Mouse (Mus musculus): ENCODE results near the gene Igsf9. TPM values are rescaled to one million over a fixed set of nuclear protein-coding genes. Genes with fewer than 3 reads are reported as not detected.

Gene Igsf9
- polyA plus RNA-seq, 1 experiment from 2014 or later, result 94.4 TPM

- Histone ChIP-seq H3K27me3 (ENCODE audit: control insufficient read depth, insufficient read depth, low read length) (no peaks in the 10 kb centered on the region; the same call in 1 of the 2 replicates), H3K9ac (ENCODE audit: low read length) (no peak overlapping the region), H3K9me3 (ENCODE audit: control insufficient read depth, low read length) (no peaks in the 10 kb centered on the region), H3K27ac (ENCODE audit: low read depth, low read length) (no peak overlapping the region), H3K36me3 (ENCODE audit: control insufficient read depth, insufficient read depth, low read length) (peaks cover 11% of the 10 kb centered on the region), H3K4me1 (replicated peaks; ENCODE audit: control insufficient read depth, insufficient read depth, low read length) (peaks cover 2% of the 10 kb centered on the region; the same call in 1 of the 2 replicates), H3K4me3 (ENCODE audit: low read depth, low read length) (no peak overlapping the region), H3K4me2 (ENCODE audit: low read depth, low read length, severe bottlenecking) (no peak overlapping the region)
- WGBS, result 91% methylated on average over 6 of the region's 6 CpGs
- ATAC-seq (replicated peaks; ENCODE audit: low FRiP score) (no peak), DNase-seq (ENCODE audit: low spot score) (no peak)
Observed at GRCm38 (mm10) chr1:172493516-172493915, 11.9 kb downstream of the Igsf9 start.

- H3K27me3 ChIP-seq (ENCODE audit: control insufficient read depth, insufficient read depth, low read length), result peaks cover 15% of the 10 kb centered on the region
- H3K9ac ChIP-seq (ENCODE audit: low read length), result no peak overlapping the region
- WGBS, result 83% methylated on average over 17 of the region's 17 CpGs
- no peak overlapping the region for H3K4me3 ChIP-seq (ENCODE audit: low read depth, low read length)
- no peak overlapping the region for H3K27ac ChIP-seq (ENCODE audit: low read depth, low read length)
- no peak overlapping the region for H3K4me2 ChIP-seq (ENCODE audit: low read depth, low read length, severe bottlenecking)
- H3K9me3 ChIP-seq (ENCODE audit: control insufficient read depth, low read length), result no peaks in the 10 kb centered on the region
- peaks cover 10% of the 10 kb centered on the region; the same call in 1 of the 2 replicates for H3K4me1 ChIP-seq (replicated peaks; ENCODE audit: control insufficient read depth, insufficient read depth, low read length)
- peaks cover 11% of the 10 kb centered on the region for H3K36me3 ChIP-seq (ENCODE audit: control insufficient read depth, insufficient read depth, low read length)
- DNase-seq (ENCODE audit: low spot score) (no peak), ATAC-seq (replicated peaks; ENCODE audit: low FRiP score) (no peak)
Observed at GRCm38 (mm10) chr1:172496030-172496429, 14.4 kb downstream of the Igsf9 start.

- Histone ChIP-seq H3K4me3 (ENCODE audit: low read depth, low read length) (no peak overlapping the region), H3K4me2 (ENCODE audit: low read depth, low read length, severe bottlenecking) (no peak overlapping the region), H3K27me3 (ENCODE audit: control insufficient read depth, insufficient read depth, low read length) (peaks cover 23% of the 10 kb centered on the region), H3K27ac (ENCODE audit: low read depth, low read length) (no peak overlapping the region), H3K9ac (ENCODE audit: low read length) (no peak overlapping the region), H3K9me3 (ENCODE audit: control insufficient read depth, low read length) (no peaks in the 10 kb centered on the region), H3K4me1 (replicated peaks; ENCODE audit: control insufficient read depth, insufficient read depth, low read length) (peaks cover 15% of the 10 kb centered on the region; the same call in 1 of the 2 replicates), H3K36me3 (ENCODE audit: control insufficient read depth, insufficient read depth, low read length) (peaks cover 11% of the 10 kb centered on the region)
- ATAC-seq (replicated peaks; ENCODE audit: low FRiP score) (no peak), DNase-seq (ENCODE audit: low spot score) (no peak)
- WGBS, result 86% methylated on average over 10 of the region's 10 CpGs
Observed at GRCm38 (mm10) chr1:172497428-172497827, 15.8 kb downstream of the Igsf9 start.

- peak; percentile 53 for ATAC-seq (replicated peaks; ENCODE audit: low FRiP score)
- DNase-seq (ENCODE audit: low spot score), result peak; percentile 82
- peak within 1 kb of the TSS; percentile 58 for H3K4me2 ChIP-seq (ENCODE audit: low read depth, low read length, severe bottlenecking)
- H3K27ac ChIP-seq (ENCODE audit: low read depth, low read length), result no peak within 1 kb of the TSS
- WGBS, result under 1% methylated on average over 30 of the region's 30 CpGs
- H3K4me3 ChIP-seq (ENCODE audit: low read depth, low read length), result peak within 1 kb of the TSS; percentile 36
- H3K27me3 ChIP-seq (ENCODE audit: control insufficient read depth, insufficient read depth, low read length), result peaks cover 23% of the 10 kb centered on the region
- peak within 1 kb of the TSS; percentile 47 for H3K9ac ChIP-seq (ENCODE audit: low read length)
- H3K9me3 ChIP-seq (ENCODE audit: control insufficient read depth, low read length), result no peaks in the 10 kb centered on the region
- H3K36me3 ChIP-seq (ENCODE audit: control insufficient read depth, insufficient read depth, low read length), result peaks cover 11% of the 10 kb centered on the region
- peaks cover 24% of the 10 kb centered on the region; the same call in 1 of the 2 replicates for H3K4me1 ChIP-seq (replicated peaks; ENCODE audit: control insufficient read depth, insufficient read depth, low read length)
Observed at GRCm38 (mm10) chr1:172499765-172500441, 18.3 kb downstream of the Igsf9 start, which contains the start of gene Tagln2. TSS of gene Tagln2 (plus strand) at chr1:172500047.

- WGBS, result 3% methylated on average over 56 of the region's 56 CpGs
- peak overlapping the region; percentile 47 for H3K9ac ChIP-seq (ENCODE audit: low read length)
- ATAC-seq (replicated peaks; ENCODE audit: low FRiP score) (peak; percentile 22; the same call in 1 of the 2 replicates), DNase-seq (ENCODE audit: low spot score) (peak; percentile 73)
- H3K27me3 ChIP-seq (ENCODE audit: control insufficient read depth, insufficient read depth, low read length), result peaks cover 23% of the 10 kb centered on the region
- peaks cover 24% of the 10 kb centered on the region; the same call in 1 of the 2 replicates for H3K4me1 ChIP-seq (replicated peaks; ENCODE audit: control insufficient read depth, insufficient read depth, low read length)
- H3K4me3 ChIP-seq (ENCODE audit: low read depth, low read length), result peak overlapping the region; percentile 36
- H3K36me3 ChIP-seq (ENCODE audit: control insufficient read depth, insufficient read depth, low read length), result peaks cover 8% of the 10 kb centered on the region
- H3K27ac ChIP-seq (ENCODE audit: low read depth, low read length), result no peak overlapping the region
- peak overlapping the region; percentile 58 for H3K4me2 ChIP-seq (ENCODE audit: low read depth, low read length, severe bottlenecking)
- H3K9me3 ChIP-seq (ENCODE audit: control insufficient read depth, low read length), result no peaks in the 10 kb centered on the region
Observed at GRCm38 (mm10) chr1:172500451-172501370, 19.1 kb downstream of the Igsf9 start.

GRCm38 (mm10) chr1:172501371-172502144 is 20.0 kb downstream of the Igsf9 start:
- no peak for DNase-seq (ENCODE audit: low spot score)
- Histone ChIP-seq H3K27ac (ENCODE audit: low read depth, low read length) (no peak overlapping the region), H3K9ac (ENCODE audit: low read length) (no peak overlapping the region)

GRCm38 (mm10) chr1:172502145-172503110 is 20.8 kb downstream of the Igsf9 start:
- H3K9me3 ChIP-seq (ENCODE audit: control insufficient read depth, low read length), result no peaks in the 10 kb centered on the region
- no peak overlapping the region for H3K9ac ChIP-seq (ENCODE audit: low read length)
- H3K4me3 ChIP-seq (ENCODE audit: low read depth, low read length), result no peak overlapping the region
- DNase-seq (ENCODE audit: low spot score), result no peak
- no peak for ATAC-seq (replicated peaks; ENCODE audit: low FRiP score)
- peaks cover 23% of the 10 kb centered on the region for H3K27me3 ChIP-seq (ENCODE audit: control insufficient read depth, insufficient read depth, low read length)
- H3K4me1 ChIP-seq (replicated peaks; ENCODE audit: control insufficient read depth, insufficient read depth, low read length), result peaks cover 24% of the 10 kb centered on the region; the same call in 1 of the 2 replicates
- no peak overlapping the region; the same call in 1 of the 2 replicates for H3K4me2 ChIP-seq (ENCODE audit: low read depth, low read length, severe bottlenecking)
- H3K27ac ChIP-seq (ENCODE audit: low read depth, low read length), result no peak overlapping the region
- peaks cover 6% of the 10 kb centered on the region for H3K36me3 ChIP-seq (ENCODE audit: control insufficient read depth, insufficient read depth, low read length)
- 40% methylated on average over 12 of the region's 13 CpGs for WGBS

More at GRCm38 (mm10) chr1:172501371-172502144, 20.0 kb downstream of the Igsf9 start:
- H3K27me3 ChIP-seq (ENCODE audit: control insufficient read depth, insufficient read depth, low read length), result peaks cover 23% of the 10 kb centered on the region
- peak overlapping the region; percentile 36 for H3K4me3 ChIP-seq (ENCODE audit: low read depth, low read length)
- peaks cover 8% of the 10 kb centered on the region for H3K36me3 ChIP-seq (ENCODE audit: control insufficient read depth, insufficient read depth, low read length)
- H3K4me2 ChIP-seq (ENCODE audit: low read depth, low read length, severe bottlenecking), result peak overlapping the region; percentile 58
- WGBS, result 43% methylated on average over 13 of the region's 13 CpGs
- H3K9me3 ChIP-seq (ENCODE audit: control insufficient read depth, low read length), result no peaks in the 10 kb centered on the region
- H3K4me1 ChIP-seq (replicated peaks; ENCODE audit: control insufficient read depth, insufficient read depth, low read length), result peaks cover 24% of the 10 kb centered on the region; the same call in 1 of the 2 replicates
- ATAC-seq (replicated peaks; ENCODE audit: low FRiP score), result no peak
